Mouse (Mus musculus): ENCODE measurements around the gene 2610528J11Rik. TPM values are rescaled to one million over a fixed set of nuclear protein-coding genes. Genes with fewer than 3 reads are reported as not detected.
A peak's percentile ranks its signal among the peaks of the same experiment; 100 is the strongest.
"Not testable (repeated sequence)": the region's sequence is repeated elsewhere in the genome, so short reads cannot be mapped to it uniquely, and the experiment has no call there.

2610528J11Rik gene
- total and polyA plus RNA-seq, 2 experiments from 2014 or later = not detected

GRCm38 (mm10) chr4:118542510-118543157, 15.8 kb downstream of the 2610528J11Rik start:
- WGBS = 46% methylated on average over 9 of the region's 9 CpGs
- H3K27me3 ChIP-seq (ENCODE audit: control insufficient read depth, insufficient read depth, low read length) = peaks cover 5% of the 10 kb centered on the region; the same call in 1 of the 2 replicates
- no peak overlapping the region for H3K9ac ChIP-seq (replicated peaks; ENCODE audit: low read depth, low read length)
- peak overlapping the region; percentile 62; the same call in 1 of the 2 replicates for H3K4me2 ChIP-seq (ENCODE audit: low read depth, low read length)
- no peak overlapping the region for H3K4me3 ChIP-seq (ENCODE audit: low read depth, low read length)
- TF ChIP-seq EP300 (IDR thresholded peaks at IDR 0.05; ENCODE audit: low read depth) (no peak), CTCF (IDR thresholded peaks at IDR 0.05; ENCODE audit: low read depth) (no peak)
- H3K9me3 ChIP-seq (replicated peaks; ENCODE audit: control insufficient read depth, low read length) = no peaks in the 10 kb centered on the region
- H3K4me1 ChIP-seq (ENCODE audit: control insufficient read depth, insufficient read depth) = no peaks in the 10 kb centered on the region
- DNase-seq (ENCODE audit: low spot score) = no peak
- no peak overlapping the region for H3K27ac ChIP-seq (ENCODE audit: low read depth)
- H3K36me3 ChIP-seq (replicated peaks; ENCODE audit: control insufficient read depth, insufficient read depth, low read length) = no peaks in the 10 kb centered on the region
- ATAC-seq (ENCODE audit: insufficient read depth, low read depth) = no peak

- Histone ChIP-seq H3K4me2 (ENCODE audit: low read depth, low read length) (peak overlapping the region; percentile 62), H3K4me1 (ENCODE audit: control insufficient read depth, insufficient read depth) (no peaks in the 10 kb centered on the region), H3K36me3 (replicated peaks; ENCODE audit: control insufficient read depth, insufficient read depth, low read length) (no peaks in the 10 kb centered on the region), H3K9ac (replicated peaks; ENCODE audit: low read depth, low read length) (no peak overlapping the region), H3K27ac (ENCODE audit: low read depth) (no peak overlapping the region), H3K27me3 (ENCODE audit: control insufficient read depth, insufficient read depth, low read length) (peaks cover 5% of the 10 kb centered on the region; the same call in 1 of the 2 replicates), H3K9me3 (replicated peaks; ENCODE audit: control insufficient read depth, low read length) (no peaks in the 10 kb centered on the region), H3K4me3 (ENCODE audit: low read depth, low read length) (peak overlapping the region; percentile 30)
- ATAC-seq (ENCODE audit: insufficient read depth, low read depth) = peak; percentile 65; the same call in 1 of the 2 replicates
- 9% methylated on average over 13 of the region's 13 CpGs for WGBS
- TF ChIP-seq CTCF (IDR thresholded peaks at IDR 0.05; ENCODE audit: low read depth) = no peak
- no peak for TF ChIP-seq EP300 (IDR thresholded peaks at IDR 0.05; ENCODE audit: low read depth)
- DNase-seq (ENCODE audit: low spot score) = no peak
These were observed 16.3 kb downstream of the 2610528J11Rik start for GRCm38 (mm10) chr4:118543158-118543530.

DNA sequence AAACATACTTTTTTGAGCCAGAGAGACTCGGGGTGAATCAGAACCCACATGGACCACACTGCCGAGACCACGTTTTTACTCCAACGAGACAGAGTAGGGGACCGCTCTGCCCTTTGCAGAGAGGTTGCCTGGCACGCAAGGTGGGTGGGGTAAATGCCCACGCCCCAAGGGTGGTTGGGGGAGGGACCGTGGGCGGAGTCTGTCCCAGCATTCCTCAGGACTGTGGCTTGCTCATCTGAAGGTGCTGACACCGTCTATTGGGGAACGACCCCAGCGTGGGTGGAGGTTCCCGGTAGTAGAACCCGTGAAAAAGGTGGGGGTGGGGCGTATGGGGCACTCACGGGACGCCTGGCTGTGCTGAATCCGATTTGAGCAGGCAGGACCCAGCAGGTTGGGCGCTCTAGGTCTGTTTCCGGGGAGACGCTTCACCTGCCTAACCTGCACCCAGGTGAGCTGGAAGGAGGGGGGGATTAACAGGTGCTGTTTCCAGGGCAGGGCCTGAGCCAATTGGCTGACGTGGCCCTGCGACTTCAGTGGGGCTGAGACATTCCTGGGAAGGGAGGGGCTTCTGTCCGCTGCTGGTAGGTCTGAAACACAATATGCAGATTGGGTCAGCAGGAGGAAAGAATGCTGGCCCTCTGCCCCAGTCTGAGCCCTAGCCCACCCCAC, 16.9 kb downstream of the 2610528J11Rik start, which contains the start of gene Tmem125:
Gene Tmem125 (minus strand): TSS at position 453 of the 669 bp plus-strand sequence.
- H3K4me2 ChIP-seq (ENCODE audit: low read depth, low read length) = peak within 1 kb of the TSS; percentile 62
- H3K36me3 ChIP-seq (replicated peaks; ENCODE audit: control insufficient read depth, insufficient read depth, low read length) = no peaks in the 10 kb centered on the region
- 3% methylated on average over 24 of the region's 24 CpGs for WGBS
- peak within 1 kb of the TSS; percentile 30 for H3K4me3 ChIP-seq (ENCODE audit: low read depth, low read length)
- TF ChIP-seq EP300 (IDR thresholded peaks at IDR 0.05; ENCODE audit: low read depth) (no peak), CTCF (IDR thresholded peaks at IDR 0.05; ENCODE audit: low read depth) (no peak)
- DNase-seq (ENCODE audit: low spot score) (no peak), ATAC-seq (ENCODE audit: insufficient read depth, low read depth) (peak; percentile 65)
- no peaks in the 10 kb centered on the region for H3K4me1 ChIP-seq (ENCODE audit: control insufficient read depth, insufficient read depth)
- H3K9me3 ChIP-seq (replicated peaks; ENCODE audit: control insufficient read depth, low read length) = no peaks in the 10 kb centered on the region
- peaks cover 5% of the 10 kb centered on the region; the same call in 1 of the 2 replicates for H3K27me3 ChIP-seq (ENCODE audit: control insufficient read depth, insufficient read depth, low read length)
- H3K9ac ChIP-seq (replicated peaks; ENCODE audit: low read depth, low read length) = 0 out of 2 replicates have a peak within 1 kb of the TSS, but pooled peaks have one; percentile 40
- no peak within 1 kb of the TSS for H3K27ac ChIP-seq (ENCODE audit: low read depth)

- Histone ChIP-seq H3K4me1 (ENCODE audit: control insufficient read depth, insufficient read depth) (no peaks in the 10 kb centered on the region), H3K27me3 (ENCODE audit: control insufficient read depth, insufficient read depth, low read length) (peaks cover 5% of the 10 kb centered on the region; the same call in 1 of the 2 replicates), H3K4me2 (ENCODE audit: low read depth, low read length) (no peak overlapping the region), H3K9ac (replicated peaks; ENCODE audit: low read depth, low read length) (no peak overlapping the region), H3K27ac (ENCODE audit: low read depth) (no peak overlapping the region), H3K4me3 (ENCODE audit: low read depth, low read length) (no peak overlapping the region), H3K36me3 (replicated peaks; ENCODE audit: control insufficient read depth, insufficient read depth, low read length) (no peaks in the 10 kb centered on the region), H3K9me3 (replicated peaks; ENCODE audit: control insufficient read depth, low read length) (no peaks in the 10 kb centered on the region)
- no peak for ATAC-seq (ENCODE audit: insufficient read depth, low read depth)
- 77% methylated on average over 14 of the region's 14 CpGs for WGBS
- no peak for DNase-seq (ENCODE audit: low spot score)
- no peak for TF ChIP-seq CTCF (IDR thresholded peaks at IDR 0.05; ENCODE audit: low read depth)
- TF ChIP-seq EP300 (IDR thresholded peaks at IDR 0.05; ENCODE audit: low read depth) = no peak
These were observed 17.8 kb downstream of the 2610528J11Rik start for GRCm38 (mm10) chr4:118544441-118545127.

- H3K4me3 ChIP-seq (ENCODE audit: low read depth, low read length); ATAC-seq (ENCODE audit: insufficient read depth, low read depth); H3K9me3 ChIP-seq (replicated peaks; ENCODE audit: control insufficient read depth, low read length); H3K36me3 ChIP-seq (replicated peaks; ENCODE audit: control insufficient read depth, insufficient read depth, low read length); H3K27ac ChIP-seq (ENCODE audit: low read depth); H3K4me2 ChIP-seq (ENCODE audit: low read depth, low read length); H3K4me1 ChIP-seq (ENCODE audit: control insufficient read depth, insufficient read depth); H3K27me3 ChIP-seq (ENCODE audit: control insufficient read depth, insufficient read depth, low read length); DNase-seq (ENCODE audit: low spot score); H3K9ac ChIP-seq (replicated peaks; ENCODE audit: low read depth, low read length): not testable (repeated sequence)
- WGBS = 82% methylated on average over 22 of the region's 23 CpGs
These were observed 20.8 kb downstream of the 2610528J11Rik start for GRCm38 (mm10) chr4:118547424-118548129.

GRCm38 (mm10) chr4:118548130-118548480, 21.3 kb downstream of the 2610528J11Rik start:
- WGBS = 80% methylated on average over 10 of the region's 10 CpGs

More at GRCm38 (mm10) chr4:118548130-118548480, 21.3 kb downstream of the 2610528J11Rik start:
- not testable (repeated sequence) for H3K4me1 ChIP-seq (ENCODE audit: control insufficient read depth, insufficient read depth); H3K27ac ChIP-seq (ENCODE audit: low read depth); H3K9ac ChIP-seq (replicated peaks; ENCODE audit: low read depth, low read length); H3K36me3 ChIP-seq (replicated peaks; ENCODE audit: control insufficient read depth, insufficient read depth, low read length); H3K4me2 ChIP-seq (ENCODE audit: low read depth, low read length); H3K4me3 ChIP-seq (ENCODE audit: low read depth, low read length); ATAC-seq (ENCODE audit: insufficient read depth, low read depth); H3K27me3 ChIP-seq (ENCODE audit: control insufficient read depth, insufficient read depth, low read length); H3K9me3 ChIP-seq (replicated peaks; ENCODE audit: control insufficient read depth, low read length)
- DNase-seq (ENCODE audit: low spot score) = peak; percentile 58

All from heart, postnatal 0 days (tissue).